ENCODE assay signal across 17 mouse cellular contexts in genomic region chr6:54432806-54433545, GRCm38 (mm10). TPM values are rescaled to one million over a fixed set of nuclear protein-coding genes. Genes with fewer than 3 reads are reported as not detected.
DNase-seq lines count a peak whose midpoint lies in the region; ATAC-seq and TF ChIP-seq lines count a peak whose summit lies in the region.
"Had no signal": no experiment of that assay in that cellular context is flagged by ENCODE, and none has a peak within 500 bp of the region (broad histone marks: within the 10 kb centered on the region; RNA-seq: fewer than 3 reads in every experiment).

No protein-coding gene starts in this region.

- no peaks in the 10 kb centered on the region for H3K36me3 ChIP-seq in heart, embryonic 11.5 days (ENCODE audit: control insufficient read depth, insufficient read depth, low read length)
- H3K36me3 ChIP-seq in heart, adult 2 months (ENCODE audit: control insufficient read depth, insufficient read depth, low read length) = no peaks in the 10 kb centered on the region
- H3K36me3 ChIP-seq in lung, embryonic 16.5 days (ENCODE audit: control insufficient read depth, insufficient read depth, low read length) = no peaks in the 10 kb centered on the region
- no peaks in the 10 kb centered on the region for H3K36me3 ChIP-seq in neural tube, embryonic 15.5 days
- H3K36me3 ChIP-seq: G1E; limb, embryonic 15.5 days; midbrain, embryonic 12.5 days had no signal

- peaks cover 29% of the 10 kb centered on the region for H3K4me1 ChIP-seq in heart, embryonic 11.5 days (ENCODE audit: control insufficient read depth, insufficient read depth, low read length)
- peaks cover 2% of the 10 kb centered on the region; the same call in 1 of the 2 replicates for H3K4me1 ChIP-seq in heart, adult 2 months (ENCODE audit: control insufficient read depth, insufficient read depth, low read length)
- H3K4me1 ChIP-seq in lung, embryonic 16.5 days (replicated peaks; ENCODE audit: control insufficient read depth, insufficient read depth, low read length) = peaks cover 17% of the 10 kb centered on the region
- H3K4me1 ChIP-seq in neural tube, embryonic 15.5 days = peaks cover 32% of the 10 kb centered on the region

- WGBS in heart, embryonic 11.5 days (ENCODE audit: insufficient replicate concordance) = 38% methylated on average over 13 of the region's 13 CpGs
- 52% methylated on average over 13 of the region's 13 CpGs for WGBS in heart, adult 2 months
- WGBS in lung, embryonic 16.5 days = 43% methylated on average over 13 of the region's 13 CpGs
- 49% methylated on average over 13 of the region's 13 CpGs for WGBS in neural tube, embryonic 15.5 days

- TF ChIP-seq POLR2A in heart, adult 2 months (IDR thresholded peaks at IDR 0.05; ENCODE audit: insufficient read depth, low read depth, low read length) = no peak

- no peak overlapping the region for H3K27ac ChIP-seq in heart, embryonic 11.5 days (ENCODE audit: low read depth, low read length)
- no peak overlapping the region for H3K27ac ChIP-seq in heart, adult 2 months
- H3K27ac ChIP-seq in lung, embryonic 16.5 days (ENCODE audit: low read length) = no peak overlapping the region
- no peak overlapping the region; the same call in 1 of the 2 replicates for H3K27ac ChIP-seq in neural tube, embryonic 15.5 days (replicated peaks)
- H3K27ac ChIP-seq: limb, embryonic 15.5 days; midbrain, embryonic 12.5 days had no signal

- H3K79me2 ChIP-seq in heart, adult 2 months (replicated peaks; ENCODE audit: control insufficient read depth, insufficient read depth, low read length) = peaks cover 2% of the 10 kb centered on the region

- no peak for DNase-seq in heart, adult 2 months
- DNase-seq in left cerebral cortex, postnatal 4 days = peak; percentile 22
- no peak for DNase-seq in left cerebral cortex, postnatal 25 days (ENCODE audit: low spot score in 2 of 2)
- no peak for DNase-seq in adrenal gland, postnatal 10 days
- DNase-seq: adrenal gland, adult 2 months; gastrocnemius, postnatal 36 days; heart, postnatal 4 days; kidney, adult 9 months; lung, embryonic 14.5 days; right cerebral cortex, postnatal 14 days had no signal

- TF ChIP-seq EP300 in heart, adult 2 months (IDR thresholded peaks at IDR 0.05; ENCODE audit: insufficient read depth, low read depth, low read length) = no peak

- no peak overlapping the region for H3K4me3 ChIP-seq in heart, embryonic 11.5 days (ENCODE audit: low read depth, low read length)
- H3K4me3 ChIP-seq in heart, adult 2 months = no peak overlapping the region
- no peak overlapping the region for H3K4me3 ChIP-seq in lung, embryonic 16.5 days (ENCODE audit: low read length)
- no peak overlapping the region for H3K4me3 ChIP-seq in neural tube, embryonic 15.5 days (replicated peaks)
- H3K4me3 ChIP-seq: limb, embryonic 15.5 days; midbrain, embryonic 12.5 days; myocyte had no signal

- H3K9me3 ChIP-seq in heart, embryonic 11.5 days (replicated peaks; ENCODE audit: control insufficient read depth, low read length) = no peaks in the 10 kb centered on the region
- no peaks in the 10 kb centered on the region for H3K9me3 ChIP-seq in lung, embryonic 16.5 days (ENCODE audit: control insufficient read depth, low read length)
- H3K9me3 ChIP-seq in neural tube, embryonic 15.5 days (replicated peaks) = no peaks in the 10 kb centered on the region
- H3K9me3 ChIP-seq: limb, embryonic 15.5 days; midbrain, embryonic 12.5 days had no signal

- TF ChIP-seq CTCF in heart, adult 2 months (IDR thresholded peaks at IDR 0.05) = no peak

- H3K4me2 ChIP-seq in heart, embryonic 11.5 days = peak overlapping the region; percentile 10
- no peak overlapping the region for H3K4me2 ChIP-seq in lung, embryonic 16.5 days (ENCODE audit: low read depth, low read length)
- H3K4me2 ChIP-seq in neural tube, embryonic 15.5 days = peak overlapping the region; percentile 5; the same call in 1 of the 2 replicates
- H3K4me2 ChIP-seq: limb, embryonic 15.5 days; lung, embryonic 14.5 days; midbrain, embryonic 12.5 days had no signal

- intact Hi-C loops in heart, adult 2 months (cut with DNase I) = loop anchor here (5.0 kb wide), 1 partner anchor 44 kb away; no protein-coding TSS in a partner anchor
- intact Hi-C loops in left cerebral cortex, postnatal 4 days (cut with DNase I) = no loop called here
- intact Hi-C loops in left cerebral cortex, postnatal 25 days (cut with DNase I) = loop anchor here (2.0 kb wide), 2 partner anchors 28 to 44 kb away; no protein-coding TSS in a partner anchor

- no peak overlapping the region for H3K9ac ChIP-seq in heart, embryonic 11.5 days (ENCODE audit: low read depth, low read length)
- H3K9ac ChIP-seq in heart, adult 2 months (ENCODE audit: low read depth, low read length) = no peak overlapping the region
- no peak overlapping the region for H3K9ac ChIP-seq in lung, embryonic 16.5 days (ENCODE audit: low read length)
- no peak overlapping the region for H3K9ac ChIP-seq in neural tube, embryonic 15.5 days (replicated peaks)
- H3K9ac ChIP-seq: limb, embryonic 15.5 days; lung, embryonic 14.5 days; midbrain, embryonic 12.5 days had no signal

- H3K27me3 ChIP-seq in heart, embryonic 11.5 days (ENCODE audit: control insufficient read depth, insufficient read depth, low read length) = peaks cover 11% of the 10 kb centered on the region
- H3K27me3 ChIP-seq in heart, adult 2 months (ENCODE audit: control insufficient read depth, insufficient read depth, low read length) = no peaks in the 10 kb centered on the region
- H3K27me3 ChIP-seq in lung, embryonic 16.5 days (ENCODE audit: control insufficient read depth, insufficient read depth, low read depth, low read length) = peaks cover 30% of the 10 kb centered on the region
- peaks cover 14% of the 10 kb centered on the region for H3K27me3 ChIP-seq in neural tube, embryonic 15.5 days (replicated peaks)

- ATAC-seq in heart, embryonic 11.5 days (replicated peaks; ENCODE audit: insufficient number of reproducible peaks, low FRiP score, low TSS enrichment) = no peak
- ATAC-seq in lung, embryonic 16.5 days (ENCODE audit: low read depth) = peak; percentile 16; the same call in 1 of the 2 replicates
- no peak for ATAC-seq in neural tube, embryonic 15.5 days (ENCODE audit: low FRiP score)

RNA-seq across cellular contexts. Expression of gene Wipf3, which starts 3.6 kb away (rescaled TPM):
- 3.5 and 3.8 TPM in 2 replicates for polyA plus RNA-seq in heart, embryonic 11.5 days (2014; fragmentation: Nextera tagmentation; extraction: Ambion mirVana)
- 10 to 100 TPM; 26.3 to 47.2 TPM for total RNA-seq in heart, adult 2 months (2021)
- 12.2 and 14.0 TPM in 2 replicates for polyA plus RNA-seq in heart, adult 2 months (2012; rRNA removed)
- total RNA-seq in left cerebral cortex, postnatal 4 days (2021) = 10 to 100 TPM; 21.9 to 22.6 TPM
- 10 to 100 TPM; 72.4 to 84.9 TPM for total RNA-seq in left cerebral cortex, postnatal 25 days (2021)
- polyA plus RNA-seq in lung, embryonic 16.5 days (2015; fragmentation: Nextera tagmentation; extraction: Ambion mirVana) = 1.2 TPM in 2 replicates
- 1.8 and 2.6 TPM in 2 replicates for polyA plus RNA-seq in neural tube, embryonic 15.5 days (2015; fragmentation: Nextera tagmentation; extraction: Ambion mirVana)
- total RNA-seq in adrenal gland, postnatal 10 days (2021) = 1 to 10 TPM; 4.6 to 8.2 TPM
- polyA plus RNA-seq: G1E had no signal
